Mouse (Mus musculus): ENCODE results near the gene Plekhh2.
A peak's percentile ranks its signal among the peaks of the same experiment; 100 is the strongest.

Gene Plekhh2

DNA sequence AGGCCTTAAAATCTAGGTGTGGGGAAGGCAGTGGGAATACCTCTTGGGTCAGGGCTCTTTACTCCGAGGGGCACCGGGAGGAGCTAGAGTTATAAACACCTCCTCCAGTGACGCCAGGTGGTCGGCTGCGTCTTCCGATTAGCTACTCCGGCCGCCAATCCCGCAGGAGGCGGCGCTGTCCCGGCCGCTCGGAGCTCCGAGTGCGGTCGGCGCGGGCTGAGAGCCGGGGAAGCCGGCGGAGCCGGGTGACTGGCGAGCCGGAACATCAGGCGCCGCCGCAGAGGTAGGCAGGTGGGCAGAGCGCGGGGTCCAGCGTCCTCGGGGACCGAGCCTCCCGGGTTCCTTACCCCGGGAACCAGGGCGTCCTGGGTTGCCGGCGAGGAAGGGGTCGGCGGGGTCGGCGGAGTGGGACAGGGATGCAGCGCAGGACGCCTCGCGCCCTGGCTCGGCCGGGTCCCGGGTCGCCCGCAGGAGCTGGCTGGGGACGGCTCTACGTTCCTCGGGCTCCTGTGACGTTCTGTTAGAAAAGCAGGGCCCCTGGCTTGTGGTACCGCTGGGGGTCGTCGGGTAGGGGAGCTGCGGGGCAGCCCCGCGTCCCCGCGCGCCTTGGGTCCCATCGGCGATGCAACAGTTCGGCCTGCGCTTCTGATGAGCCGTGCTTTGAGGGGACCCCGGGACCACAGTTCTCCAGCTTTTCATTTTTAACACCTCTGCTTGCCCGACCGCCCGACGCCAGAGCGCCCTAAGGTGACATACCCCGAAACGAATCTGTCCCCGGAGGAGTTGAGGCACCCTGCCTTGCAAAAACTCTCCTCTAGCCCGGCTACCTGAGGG, at the start of gene Plekhh2:
Gene Plekhh2, plus strand, starts transcription at position 214 of the 834 bp plus-strand sequence.
- DNase-seq (ENCODE audit: low spot score) = peak; percentile 72

DNA sequence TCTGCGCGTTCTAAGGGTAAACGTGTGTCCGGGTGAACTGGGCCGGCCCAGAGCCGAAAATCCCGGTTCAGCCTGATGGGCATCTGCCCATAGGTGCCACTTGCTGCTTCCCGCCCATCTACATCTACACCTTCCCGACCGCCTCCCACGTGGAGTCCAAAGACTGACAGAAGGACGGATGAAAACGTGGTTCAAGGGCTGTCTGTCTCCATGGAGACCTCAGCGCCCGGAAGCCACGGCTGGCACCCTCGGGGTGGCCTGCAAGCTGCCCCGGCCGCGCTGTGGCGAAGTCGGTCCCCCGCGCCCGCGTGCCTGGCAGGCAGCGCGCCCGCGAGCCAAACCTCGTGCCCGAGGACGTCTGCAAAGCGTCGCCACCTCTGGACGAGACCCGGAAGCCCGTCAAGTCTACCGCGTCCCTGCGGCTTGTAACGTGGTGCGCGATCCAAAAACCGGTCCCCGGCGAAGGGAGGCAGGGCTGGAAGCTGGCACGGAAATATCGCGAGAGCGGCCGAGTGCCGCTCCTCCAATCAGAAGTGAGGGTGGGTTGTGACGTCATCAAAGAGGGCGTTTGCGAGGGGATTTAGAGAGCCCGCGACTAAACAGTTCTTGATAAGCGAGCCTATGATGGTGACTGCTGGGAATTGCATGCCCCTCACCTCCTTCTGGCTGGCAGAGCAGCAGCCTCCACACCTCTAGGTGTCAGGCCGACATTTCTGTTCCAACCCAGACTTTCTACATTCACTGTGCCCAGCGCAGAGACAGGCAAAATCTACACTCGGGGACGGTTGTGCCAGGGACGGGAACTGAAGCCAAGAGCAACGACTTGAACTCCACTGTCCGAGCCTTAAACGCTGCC, 45.7 kb upstream of the Plekhh2 start, which contains the start of gene Thada:
Gene Thada, minus strand, starts transcription at position 453 of the 856 bp plus-strand sequence.
- peak; percentile 98 for DNase-seq (ENCODE audit: low spot score)

- DNase-seq (ENCODE audit: low spot score) = no peak
Measured at GRCm38 (mm10) chr17:84474312-84474711, 37.4 kb upstream of the Plekhh2 start.

- no peak for DNase-seq (ENCODE audit: low spot score)
Measured at GRCm38 (mm10) chr17:84477176-84477575, 34.5 kb upstream of the Plekhh2 start.

DNA sequence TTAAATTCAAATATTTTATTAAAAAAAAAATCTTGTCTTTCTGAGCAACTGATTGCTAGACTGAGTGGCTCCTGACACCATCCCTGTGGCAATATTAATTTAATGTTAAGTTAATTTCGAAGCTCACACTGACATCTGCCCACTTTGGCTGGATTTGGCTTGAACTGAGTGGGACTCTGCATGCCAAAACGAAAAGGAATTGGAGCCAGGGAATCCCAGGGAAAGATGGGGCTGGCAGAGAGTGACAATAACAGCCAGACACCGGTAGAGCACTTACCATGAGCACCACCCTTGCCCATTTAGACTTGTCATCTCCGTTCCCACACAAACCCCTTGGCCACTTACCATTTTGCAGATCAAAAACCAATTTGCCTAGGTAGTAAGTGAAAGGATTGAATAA, 33.4 kb upstream of the Plekhh2 start:
- no peak for DNase-seq (ENCODE audit: low spot score)

- no peak for DNase-seq (ENCODE audit: low spot score)
Measured at GRCm38 (mm10) chr17:84480464-84481355, 31.0 kb upstream of the Plekhh2 start.

DNA sequence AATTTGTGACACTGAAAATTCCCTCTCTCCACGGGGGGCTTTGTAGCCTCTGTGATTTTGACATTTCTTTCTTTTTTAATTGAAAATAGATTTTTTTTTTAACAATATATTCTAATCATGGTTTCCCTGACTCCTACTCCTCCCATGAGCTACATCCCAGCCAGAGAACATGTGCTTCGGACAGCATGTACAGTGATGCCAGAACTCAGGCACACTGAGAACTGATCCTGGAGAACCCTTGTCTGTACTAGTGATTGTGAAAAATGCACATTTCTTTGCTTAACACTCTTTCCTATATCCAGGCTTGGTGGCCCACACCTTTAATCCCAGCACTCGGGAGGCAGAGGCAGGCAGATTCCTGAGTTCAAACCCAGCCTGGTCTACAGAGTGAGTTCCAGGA, 28.9 kb upstream of the Plekhh2 start:
- DNase-seq (ENCODE audit: low spot score) = no peak

- DNase-seq (ENCODE audit: low spot score) = no peak
Measured at GRCm38 (mm10) chr17:84483673-84484320, 27.9 kb upstream of the Plekhh2 start.

- no peak for DNase-seq (ENCODE audit: low spot score)
Measured at GRCm38 (mm10) chr17:84487415-84487814, 24.3 kb upstream of the Plekhh2 start.

DNA sequence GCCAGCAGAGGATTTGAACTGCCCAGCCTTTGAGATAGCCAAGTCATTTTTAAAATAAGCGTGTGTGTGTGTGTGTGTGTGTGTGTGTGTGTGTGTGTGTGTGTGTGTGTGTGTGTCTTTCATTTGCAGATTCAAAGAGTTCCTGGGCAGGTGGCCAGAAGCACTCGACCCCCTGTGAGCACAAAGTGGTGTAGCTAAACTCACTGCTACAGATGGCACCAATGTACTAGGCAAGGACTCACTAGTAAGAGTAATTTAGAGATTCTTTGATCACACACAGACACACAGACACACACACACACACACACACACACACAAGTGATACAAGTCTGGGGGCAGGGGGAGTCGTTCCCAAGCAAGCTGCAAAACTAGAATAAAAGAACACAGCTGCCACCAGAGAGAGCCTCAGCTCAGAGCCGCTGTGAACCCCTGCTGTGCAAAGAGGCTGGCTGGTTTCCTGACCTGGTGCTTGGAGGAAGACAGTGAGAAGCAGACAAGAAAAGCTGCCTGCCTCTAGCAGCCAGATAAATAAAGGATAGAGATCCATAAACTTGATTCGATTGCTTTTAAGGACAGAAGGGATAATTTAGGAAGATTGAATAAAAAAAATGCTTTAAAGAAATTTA, 19.3 kb upstream of the Plekhh2 start:
- no peak for DNase-seq (ENCODE audit: low spot score)

- DNase-seq (ENCODE audit: low spot score) = no peak
Measured at GRCm38 (mm10) chr17:84497026-84497425, 14.7 kb upstream of the Plekhh2 start.

DNA sequence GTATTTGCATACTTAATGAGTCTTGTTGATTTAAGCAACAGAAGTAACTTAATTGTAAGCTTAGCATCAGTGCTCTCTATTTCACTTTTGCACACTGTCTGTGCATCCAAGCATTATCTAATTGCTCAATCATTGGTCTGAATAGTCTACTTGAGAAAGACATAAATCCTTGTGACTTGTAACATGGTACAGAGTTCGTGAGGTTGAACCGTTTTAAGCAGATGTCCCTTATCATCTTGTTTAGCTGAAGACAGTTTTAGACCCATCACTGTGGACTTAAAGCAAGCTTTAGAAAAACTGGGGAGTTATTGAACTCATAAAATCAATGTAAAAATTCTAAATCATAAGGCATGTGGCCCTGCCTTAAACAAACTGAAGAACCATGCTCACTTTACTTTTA, 14.1 kb upstream of the Plekhh2 start:
- no peak for DNase-seq (ENCODE audit: low spot score)

DNA sequence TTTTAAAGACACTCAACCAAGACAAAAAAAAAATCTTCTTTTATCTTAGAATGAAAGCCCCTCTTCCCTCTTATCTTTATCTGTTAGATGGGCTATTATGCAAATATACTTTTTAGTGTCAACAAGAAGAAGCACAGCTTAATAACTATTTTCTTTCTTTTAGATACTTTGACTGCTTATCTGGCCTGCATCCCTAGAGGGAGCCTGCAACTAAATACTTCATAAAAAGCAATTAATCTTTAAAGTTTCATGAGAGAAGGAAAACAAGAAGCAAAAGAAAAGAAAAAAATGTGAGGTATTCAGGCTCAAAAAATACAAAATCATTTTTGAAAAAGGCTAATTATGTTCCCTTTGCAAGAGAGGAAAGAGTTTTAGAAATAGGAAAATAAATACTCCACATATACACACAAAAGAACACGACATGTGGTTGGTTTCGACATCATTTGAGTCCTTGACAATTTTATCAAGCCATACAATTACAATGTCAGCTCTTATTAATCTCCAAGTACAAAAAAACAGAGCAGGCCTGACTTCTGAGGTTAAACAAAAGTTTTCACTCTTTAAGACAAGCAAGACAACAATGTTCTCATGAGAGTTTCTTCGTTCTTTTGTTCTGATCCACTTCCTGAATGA, 13.6 kb upstream of the Plekhh2 start:
- no peak for DNase-seq (ENCODE audit: low spot score)

DNA sequence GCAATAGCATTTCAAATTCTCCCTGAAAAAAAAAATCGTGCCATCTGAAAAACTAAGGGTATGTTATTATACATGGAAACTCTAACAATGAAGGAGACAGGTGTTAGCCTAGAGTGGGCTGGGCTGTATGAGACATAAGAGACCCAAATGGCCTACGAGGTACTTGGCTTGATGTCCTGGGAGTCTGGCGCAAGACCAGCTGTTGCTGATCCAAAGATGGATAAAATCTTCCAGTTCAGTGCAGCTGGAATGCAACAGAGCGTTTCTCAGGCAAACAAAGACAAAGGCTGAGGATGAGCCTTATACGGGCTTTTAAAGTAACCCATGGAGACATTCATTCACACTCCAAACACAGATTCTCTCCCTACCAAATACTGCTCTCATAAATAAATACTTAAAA, 13.1 kb upstream of the Plekhh2 start:
- no peak for DNase-seq (ENCODE audit: low spot score)

DNA sequence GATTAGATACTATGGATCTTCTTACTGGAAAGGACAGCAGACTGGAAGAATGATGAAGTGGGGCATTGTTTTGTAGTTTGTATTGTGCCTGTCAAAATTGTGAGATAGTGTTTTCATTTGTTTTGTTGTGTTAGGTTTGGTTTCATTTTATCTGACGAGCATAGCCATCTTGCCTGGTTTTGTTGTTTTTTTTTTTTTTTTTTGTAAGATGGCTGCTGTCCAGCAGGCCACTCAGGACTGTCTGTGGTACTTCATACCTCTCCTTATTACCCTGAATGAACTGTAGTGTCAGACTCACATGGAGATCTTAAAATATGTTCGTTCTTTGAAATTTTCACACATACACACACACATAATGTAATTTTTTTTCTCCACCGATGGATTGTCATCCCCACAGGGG, 9.4 kb upstream of the Plekhh2 start:
- DNase-seq (ENCODE audit: low spot score) = no peak

DNA sequence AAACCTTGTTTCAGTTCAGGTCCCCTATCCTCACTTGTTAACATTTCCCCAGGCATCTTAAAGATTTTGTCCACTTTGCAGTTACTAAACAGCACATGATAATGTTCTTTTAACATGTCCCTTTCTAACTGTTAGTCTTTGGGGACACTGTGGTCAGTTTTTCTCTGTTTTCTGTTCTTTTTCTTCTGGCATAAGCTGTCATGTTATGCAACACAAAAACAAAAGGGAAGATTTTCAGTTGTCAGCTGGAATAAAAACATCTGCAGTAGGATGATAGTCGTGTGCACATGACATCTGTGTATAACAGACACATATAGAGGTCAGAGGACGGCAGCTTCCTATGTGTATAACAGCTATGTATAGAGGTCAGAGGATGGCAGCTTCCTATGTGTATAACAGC, 5.8 kb upstream of the Plekhh2 start:
- no peak for DNase-seq (ENCODE audit: low spot score)

DNA sequence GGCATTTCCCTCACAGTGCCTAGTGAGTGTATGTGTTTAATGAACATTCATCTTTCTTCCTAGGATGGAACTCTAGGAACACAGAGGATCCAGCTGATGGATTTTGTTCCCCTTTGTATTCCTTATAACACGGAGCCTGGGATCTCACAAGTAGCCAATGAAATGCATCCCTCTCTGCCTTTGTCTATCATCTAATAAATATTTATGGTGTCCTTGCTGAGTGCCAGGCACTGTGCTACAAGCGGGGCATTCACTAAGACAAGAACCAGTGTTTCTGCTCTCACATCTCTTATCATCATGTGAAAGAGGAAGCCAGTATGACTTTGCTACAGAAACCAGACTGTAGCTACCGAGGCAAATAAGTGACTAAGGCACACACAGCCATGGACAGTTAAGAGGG, 3.0 kb upstream of the Plekhh2 start:
- no peak for DNase-seq (ENCODE audit: low spot score)

GRCm38 (mm10) chr17:84509176-84509575, 2.5 kb upstream of the Plekhh2 start:
- no peak for DNase-seq (ENCODE audit: low spot score)

- no peak for DNase-seq (ENCODE audit: low spot score)
Measured at GRCm38 (mm10) chr17:84510355-84510754, 1.3 kb upstream of the Plekhh2 start.

DNA sequence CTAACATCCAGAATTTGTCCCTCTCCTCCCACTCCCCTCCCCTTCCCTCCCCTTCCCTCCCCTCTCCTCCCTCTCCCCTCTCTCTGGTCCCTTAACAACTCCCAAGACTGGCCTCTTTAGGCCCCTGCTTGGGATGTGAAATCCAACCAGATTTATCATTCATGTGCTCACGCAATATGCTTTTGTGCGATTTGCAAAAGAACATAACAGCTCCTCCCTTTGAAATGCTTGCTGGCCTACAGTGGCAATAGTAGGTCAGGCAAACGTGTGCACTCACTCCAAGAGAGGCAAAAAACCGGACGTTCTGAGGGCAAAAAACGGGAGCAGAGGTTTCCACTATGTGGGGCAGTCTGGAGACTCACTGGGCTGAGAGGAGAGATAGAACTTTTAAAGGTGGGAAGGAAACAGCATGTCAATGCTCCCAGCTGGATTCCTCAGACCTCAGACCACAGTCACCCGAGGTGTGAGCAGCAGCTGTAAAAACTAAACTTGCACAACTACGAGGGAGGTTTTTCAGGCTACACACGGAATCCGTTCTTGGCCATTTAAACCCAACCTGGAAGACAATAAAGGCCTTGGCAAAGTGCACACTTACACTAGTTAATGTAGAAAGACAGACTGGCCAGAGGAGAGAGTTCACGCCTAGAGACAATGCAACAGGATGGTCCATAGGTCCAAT, 595 bp upstream of the Plekhh2 start:
- no peak for DNase-seq (ENCODE audit: low spot score)

Measured in ovary, postnatal 10 days (tissue).